Mouse (Mus musculus) hematopoietic stem cell, adult 5-6 weeks (primary cell): ENCODE measurements around the gene Dok3. TPM values are rescaled to one million over a fixed set of nuclear protein-coding genes. Genes with fewer than 3 reads are reported as not detected.

Source experiments
- total RNA-seq: library from RNA; stranded (forward); fragments of 172-1452, 232-1000 nt; gene quantifications from 2 replicates; pipeline ENCODE4 v1.2.3, GENCODE M21; 2017

The Dok3 gene
- total RNA-seq, 1 experiment from 2014 or later = 4.1 TPM

Other genes with a start within 250 kb of the Dok3 start
- 66.6 and 67.8 TPM in 2 replicates for gene Prelid1, start 208.8 kb downstream of the Dok3 start, total RNA-seq
- 22.1 and 27.4 TPM in 2 replicates for gene Rab24, start 207.3 kb downstream of the Dok3 start, total RNA-seq
- 5.2 and 8.9 TPM in 2 replicates for gene Mxd3, start 199.5 kb downstream of the Dok3 start, total RNA-seq
- 72.6 and 80.7 TPM in 2 replicates for gene Lman2, start 166.5 kb downstream of the Dok3 start, total RNA-seq
- gene Rgs14, start 159.6 kb downstream of the Dok3 start, total RNA-seq = 10.7 and 13.7 TPM in 2 replicates
- gene Slc34a1, start 131.1 kb downstream of the Dok3 start, total RNA-seq = not detected in 2 replicates
- gene Pfn3, start 114.1 kb downstream of the Dok3 start, total RNA-seq = not detected in 2 replicates
- gene F12, start 102.5 kb downstream of the Dok3 start, total RNA-seq = not detected in 2 replicates
- 77.8 and 80.9 TPM in 2 replicates for gene Grk6, start 84.2 kb downstream of the Dok3 start, total RNA-seq
- 0.25 TPM in 1 of 2 replicates, not detected in the other for gene Prr7, start 65.0 kb downstream of the Dok3 start, total RNA-seq
- gene Dbn1, start 41.2 kb downstream of the Dok3 start, total RNA-seq = 0.60 and 2.3 TPM in 2 replicates
- gene Pdlim7, start 15.6 kb downstream of the Dok3 start, total RNA-seq = 8.1 and 10.0 TPM in 2 replicates
- 53.7 and 58.2 TPM in 2 replicates for gene Ddx41, start 7.4 kb upstream of the Dok3 start, total RNA-seq
- gene Fam193b, start 41.8 kb upstream of the Dok3 start, total RNA-seq = 25.6 and 35.0 TPM in 2 replicates
- 100 and 114 TPM in 2 replicates for gene Tmed9, start 44.4 kb upstream of the Dok3 start, total RNA-seq
- gene B4galt7, start 70.6 kb upstream of the Dok3 start, total RNA-seq = 7.6 and 8.3 TPM in 2 replicates
- 56.5 and 58.0 TPM in 2 replicates for gene Caml, start 93.7 kb upstream of the Dok3 start, total RNA-seq
- 109 and 122 TPM in 2 replicates for gene Ddx46, start 105.7 kb upstream of the Dok3 start, total RNA-seq
- gene B230219D22Rik, start 163.8 kb upstream of the Dok3 start, total RNA-seq = 42.1 and 47.4 TPM in 2 replicates
- 38.1 and 46.1 TPM in 2 replicates for gene Txndc15, start 185.4 kb upstream of the Dok3 start, total RNA-seq
- gene Pcbd2, start 198.1 kb upstream of the Dok3 start, total RNA-seq = 4.5 and 26.2 TPM in 2 replicates